Mouse (Mus musculus): ENCODE results near the gene Tnik. TPM values are rescaled to one million over a fixed set of nuclear protein-coding genes. Genes with fewer than 3 reads are reported as not detected.

The Tnik gene
- polyA plus RNA-seq, 1 experiment from 2014 or later: 4.3 TPM

- no peak overlapping the region for H3K4me2 ChIP-seq
- no peaks in the 10 kb centered on the region for H3K9me3 ChIP-seq (replicated peaks)
- 86% methylated on average over 4 of the region's 4 CpGs for WGBS
- H3K27ac ChIP-seq: no peak overlapping the region
- no peak overlapping the region for H3K4me3 ChIP-seq (replicated peaks)
- no peak overlapping the region for H3K9ac ChIP-seq
- ATAC-seq (replicated peaks; ENCODE audit: low FRiP score): no peak
- no peaks in the 10 kb centered on the region for H3K36me3 ChIP-seq
- no peaks in the 10 kb centered on the region for H3K4me1 ChIP-seq
- no peaks in the 10 kb centered on the region for H3K27me3 ChIP-seq
Measured at GRCm38 (mm10) chr3:28466688-28467087, 203.7 kb downstream of the Tnik start.

- 33% methylated on average over 1 of the region's 1 CpGs for WGBS
Measured at GRCm38 (mm10) chr3:28467148-28467754, 204.2 kb downstream of the Tnik start.

GRCm38 (mm10) chr3:28467871-28468285, 204.9 kb downstream of the Tnik start:
- Histone ChIP-seq H3K27me3 (no peaks in the 10 kb centered on the region), H3K4me2 (no peak overlapping the region), H3K36me3 (no peaks in the 10 kb centered on the region), H3K4me1 (no peaks in the 10 kb centered on the region), H3K4me3 (replicated peaks) (no peak overlapping the region), H3K9ac (no peak overlapping the region), H3K9me3 (replicated peaks) (no peaks in the 10 kb centered on the region), H3K27ac (no peak overlapping the region)
- 45% methylated on average over 4 of the region's 4 CpGs for WGBS
- ATAC-seq (replicated peaks; ENCODE audit: low FRiP score): no peak

More at GRCm38 (mm10) chr3:28467148-28467754, 204.2 kb downstream of the Tnik start:
- Histone ChIP-seq H3K27me3 (no peaks in the 10 kb centered on the region), H3K4me3 (replicated peaks) (no peak overlapping the region), H3K36me3 (no peaks in the 10 kb centered on the region), H3K27ac (no peak overlapping the region), H3K9ac (no peak overlapping the region), H3K4me2 (no peak overlapping the region), H3K9me3 (replicated peaks) (no peaks in the 10 kb centered on the region), H3K4me1 (no peaks in the 10 kb centered on the region)
- no peak for ATAC-seq (replicated peaks; ENCODE audit: low FRiP score)

- ATAC-seq (replicated peaks; ENCODE audit: low FRiP score): no peak
- Histone ChIP-seq H3K36me3 (no peaks in the 10 kb centered on the region), H3K9ac (no peak overlapping the region), H3K27ac (no peak overlapping the region), H3K4me1 (no peaks in the 10 kb centered on the region), H3K4me2 (no peak overlapping the region), H3K4me3 (replicated peaks) (no peak overlapping the region), H3K9me3 (replicated peaks) (no peaks in the 10 kb centered on the region), H3K27me3 (no peaks in the 10 kb centered on the region)
- 65% methylated on average over 1 of the region's 1 CpGs for WGBS
Measured at GRCm38 (mm10) chr3:28473439-28473838, 210.4 kb downstream of the Tnik start.

GRCm38 (mm10) chr3:28477373-28477772, 214.4 kb downstream of the Tnik start:
- H3K9me3 ChIP-seq (replicated peaks): no peaks in the 10 kb centered on the region
- no peak overlapping the region for H3K4me2 ChIP-seq
- 99% methylated on average over 2 of the region's 2 CpGs for WGBS
- H3K27ac ChIP-seq: no peak overlapping the region
- ATAC-seq (replicated peaks; ENCODE audit: low FRiP score): no peak
- H3K4me3 ChIP-seq (replicated peaks): no peak overlapping the region
- H3K36me3 ChIP-seq: no peaks in the 10 kb centered on the region
- no peaks in the 10 kb centered on the region for H3K27me3 ChIP-seq
- H3K9ac ChIP-seq: no peak overlapping the region
- no peaks in the 10 kb centered on the region for H3K4me1 ChIP-seq

GRCm38 (mm10) chr3:28485716-28486115, 222.7 kb downstream of the Tnik start:
- H3K27ac ChIP-seq: no peak overlapping the region
- no peak overlapping the region for H3K9ac ChIP-seq
- no peaks in the 10 kb centered on the region for H3K4me1 ChIP-seq
- no peaks in the 10 kb centered on the region for H3K9me3 ChIP-seq (replicated peaks)
- ATAC-seq (replicated peaks; ENCODE audit: low FRiP score): no peak
- no peaks in the 10 kb centered on the region for H3K36me3 ChIP-seq
- 75% methylated on average over 7 of the region's 7 CpGs for WGBS
- H3K4me3 ChIP-seq (replicated peaks): no peak overlapping the region
- no peak overlapping the region for H3K4me2 ChIP-seq
- no peaks in the 10 kb centered on the region for H3K27me3 ChIP-seq

GRCm38 (mm10) chr3:28487418-28487817, 224.4 kb downstream of the Tnik start:
- H3K4me2 ChIP-seq: no peak overlapping the region
- no peak overlapping the region for H3K4me3 ChIP-seq (replicated peaks)
- H3K4me1 ChIP-seq: no peaks in the 10 kb centered on the region
- H3K9ac ChIP-seq: no peak overlapping the region
- no peaks in the 10 kb centered on the region for H3K36me3 ChIP-seq
- 78% methylated on average over 9 of the region's 9 CpGs for WGBS
- ATAC-seq (replicated peaks; ENCODE audit: low FRiP score): no peak
- H3K27me3 ChIP-seq: no peaks in the 10 kb centered on the region
- H3K9me3 ChIP-seq (replicated peaks): no peaks in the 10 kb centered on the region
- no peak overlapping the region for H3K27ac ChIP-seq

- ATAC-seq (replicated peaks; ENCODE audit: low FRiP score): no peak
- Histone ChIP-seq H3K9me3 (replicated peaks) (no peaks in the 10 kb centered on the region), H3K4me2 (no peak overlapping the region), H3K27me3 (no peaks in the 10 kb centered on the region), H3K4me3 (replicated peaks) (no peak overlapping the region), H3K9ac (no peak overlapping the region), H3K4me1 (no peaks in the 10 kb centered on the region), H3K27ac (no peak overlapping the region), H3K36me3 (no peaks in the 10 kb centered on the region)
- WGBS: 60% methylated on average over 11 of the region's 11 CpGs
Measured at GRCm38 (mm10) chr3:28491085-28492041, 228.3 kb downstream of the Tnik start.

- Histone ChIP-seq H3K36me3 (no peaks in the 10 kb centered on the region), H3K9me3 (replicated peaks) (no peaks in the 10 kb centered on the region), H3K4me3 (replicated peaks) (no peak overlapping the region), H3K4me1 (no peaks in the 10 kb centered on the region), H3K4me2 (no peak overlapping the region), H3K27ac (no peak overlapping the region), H3K9ac (no peak overlapping the region), H3K27me3 (no peaks in the 10 kb centered on the region)
- ATAC-seq (replicated peaks; ENCODE audit: low FRiP score): no peak
- 75% methylated on average over 3 of the region's 3 CpGs for WGBS
Measured at GRCm38 (mm10) chr3:28496806-28497502, 233.9 kb downstream of the Tnik start.

GRCm38 (mm10) chr3:28497503-28497857, 234.5 kb downstream of the Tnik start:
- no peaks in the 10 kb centered on the region for H3K27me3 ChIP-seq
- WGBS: 94% methylated on average over 3 of the region's 3 CpGs
- H3K4me1 ChIP-seq: no peaks in the 10 kb centered on the region
- no peaks in the 10 kb centered on the region for H3K36me3 ChIP-seq
- ATAC-seq (replicated peaks; ENCODE audit: low FRiP score): no peak
- H3K9ac ChIP-seq: no peak overlapping the region
- no peaks in the 10 kb centered on the region for H3K9me3 ChIP-seq (replicated peaks)
- H3K4me3 ChIP-seq (replicated peaks): no peak overlapping the region
- no peak overlapping the region for H3K4me2 ChIP-seq
- no peak overlapping the region for H3K27ac ChIP-seq

GRCm38 (mm10) chr3:28502697-28503096, 239.7 kb downstream of the Tnik start:
- Histone ChIP-seq H3K36me3 (no peaks in the 10 kb centered on the region), H3K4me2 (no peak overlapping the region), H3K4me1 (no peaks in the 10 kb centered on the region), H3K4me3 (replicated peaks) (no peak overlapping the region), H3K9me3 (replicated peaks) (no peaks in the 10 kb centered on the region), H3K9ac (no peak overlapping the region), H3K27me3 (no peaks in the 10 kb centered on the region), H3K27ac (no peak overlapping the region)
- 89% methylated on average over 3 of the region's 3 CpGs for WGBS
- ATAC-seq (replicated peaks; ENCODE audit: low FRiP score): no peak

GRCm38 (mm10) chr3:28509337-28509935, 246.4 kb downstream of the Tnik start:
- Histone ChIP-seq H3K4me1 (no peaks in the 10 kb centered on the region), H3K9me3 (replicated peaks) (no peaks in the 10 kb centered on the region), H3K4me3 (replicated peaks) (no peak overlapping the region), H3K4me2 (no peak overlapping the region), H3K27me3 (no peaks in the 10 kb centered on the region), H3K27ac (no peak overlapping the region), H3K36me3 (no peaks in the 10 kb centered on the region), H3K9ac (no peak overlapping the region)
- WGBS: 86% methylated on average over 6 of the region's 6 CpGs
- ATAC-seq (replicated peaks; ENCODE audit: low FRiP score): no peak

All from kidney, embryonic 15.5 days (tissue).